Mouse (Mus musculus) frontal cortex, postnatal 14 days (tissue): Measurements from ENCODE around the gene Pvalb.

ENCODE experiments used
- DNase-seq, 2 experiments: peaks; one replicate each; pipeline ENCODE4 v3.0.0; 2022; ENCODE audit warnings: low spot score in 2 of 2

Gene Pvalb

DNA sequence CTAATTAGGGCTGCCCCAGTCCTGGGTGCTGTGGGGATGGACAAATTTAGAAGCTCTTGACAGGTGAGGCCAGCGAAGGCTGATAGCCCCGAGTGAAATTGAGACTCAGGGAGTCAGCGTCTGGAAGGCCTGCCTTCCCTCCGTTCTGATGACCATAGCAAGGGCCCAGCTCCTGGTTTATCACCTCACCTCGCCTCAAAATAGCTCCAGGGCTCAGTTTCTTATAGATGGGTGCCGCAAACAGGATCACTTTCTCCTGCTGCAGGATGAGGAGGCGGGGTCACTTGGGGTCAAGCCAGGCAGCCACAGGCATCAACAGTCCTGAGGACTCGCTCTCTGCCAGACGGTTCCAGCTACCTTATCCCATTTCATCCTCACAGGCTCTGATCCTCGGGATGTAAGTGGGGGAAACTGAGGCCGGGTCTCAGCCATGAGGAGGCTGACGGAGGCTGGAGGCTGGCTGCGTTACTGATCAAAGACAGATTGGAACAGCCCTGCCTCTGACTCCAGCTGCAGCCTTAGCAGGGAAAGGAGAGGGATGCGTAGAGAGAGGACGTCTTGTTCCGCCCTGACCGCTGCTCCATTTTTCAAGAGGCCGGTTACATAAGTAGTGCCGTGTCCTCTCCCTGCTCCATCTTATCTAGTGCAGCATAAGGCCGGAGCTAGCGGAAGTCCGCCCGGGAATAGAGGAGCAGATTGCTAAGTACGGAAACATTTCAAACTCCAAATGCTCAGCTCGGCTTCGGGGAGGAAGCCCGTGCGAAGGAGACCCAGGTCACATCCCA lies 10.9 kb downstream of the Pvalb start:
- no peak for DNase-seq

DNA sequence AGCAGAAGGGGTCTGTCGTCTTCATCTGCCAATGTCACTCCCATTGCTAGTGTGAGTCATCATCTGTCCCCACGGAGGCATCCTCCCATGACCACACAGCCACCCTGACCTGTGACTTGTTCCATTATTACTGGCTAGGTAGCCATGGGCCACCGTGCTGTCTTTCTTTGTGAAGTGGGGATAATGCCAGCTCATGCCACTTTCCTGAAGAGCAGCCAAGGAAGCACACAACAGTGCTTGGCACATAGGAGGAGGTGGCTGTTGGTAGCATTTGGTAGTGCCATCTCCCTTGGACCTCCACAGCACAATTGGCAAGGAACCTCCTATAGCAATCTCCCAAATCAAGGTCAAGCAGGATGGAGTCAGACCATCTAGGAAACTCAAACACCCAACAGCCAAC lies 11.9 kb downstream of the Pvalb start:
- DNase-seq, result no peak

DNA sequence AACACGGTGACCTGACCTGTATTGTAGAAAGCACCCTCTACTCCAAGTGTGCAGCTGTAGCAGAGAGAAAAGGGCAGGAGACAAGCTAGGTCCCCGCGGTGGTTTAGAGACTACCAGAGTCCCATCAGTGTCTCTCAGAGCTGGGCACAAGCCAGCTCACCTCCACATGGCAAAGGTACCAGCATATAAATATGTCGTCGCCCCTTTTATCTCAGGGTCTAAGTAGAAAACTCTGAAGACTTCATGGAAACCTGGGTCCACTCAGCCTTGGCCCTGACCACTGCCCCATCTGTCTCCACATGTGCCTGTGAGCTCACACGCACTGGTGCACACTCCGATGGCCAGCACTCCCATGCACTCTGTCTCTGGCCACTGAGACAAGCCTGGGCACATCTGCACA lies 16.6 kb downstream of the Pvalb start:
- no peak for DNase-seq

DNA sequence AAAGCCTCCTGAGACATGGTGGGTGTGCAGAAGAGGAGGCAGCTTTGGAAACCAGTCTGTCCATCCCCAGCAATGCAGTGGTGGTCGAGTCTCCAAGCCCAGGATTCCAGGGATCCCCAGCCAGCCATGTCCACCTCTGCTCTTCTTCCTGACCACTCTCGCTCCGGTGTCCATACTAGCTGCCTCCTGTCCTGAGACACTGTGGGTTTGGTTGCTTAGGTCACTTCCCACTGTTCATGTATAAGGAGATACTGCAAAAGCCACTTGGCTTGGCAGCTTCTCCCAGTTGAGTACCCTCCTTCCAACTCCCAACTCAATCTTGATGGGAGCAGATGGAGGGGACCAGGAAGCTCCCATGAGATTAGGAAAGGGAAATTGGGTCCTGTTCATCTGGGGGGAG lies 17.7 kb downstream of the Pvalb start:
- DNase-seq, result no peak

DNA sequence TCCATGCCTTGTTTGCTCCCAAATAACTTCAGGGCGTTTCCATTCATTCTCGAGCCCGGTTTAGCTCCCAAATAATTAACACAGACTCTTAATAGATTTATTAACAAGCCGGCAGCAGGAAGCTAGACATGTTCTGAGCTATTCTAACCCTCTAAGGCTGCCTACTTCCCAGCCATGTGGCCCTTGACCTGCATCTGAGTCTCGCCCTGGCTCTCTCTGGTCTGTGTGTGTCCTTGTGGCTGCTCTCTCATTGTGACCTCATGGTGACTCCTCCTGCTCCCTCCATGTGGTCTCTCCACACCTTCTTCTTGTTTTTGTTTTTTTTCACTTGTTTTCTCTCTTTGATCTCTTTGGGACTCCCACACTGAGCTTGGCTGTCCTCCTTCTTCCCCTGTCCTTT lies 19.3 kb downstream of the Pvalb start:
- DNase-seq, result no peak

DNA sequence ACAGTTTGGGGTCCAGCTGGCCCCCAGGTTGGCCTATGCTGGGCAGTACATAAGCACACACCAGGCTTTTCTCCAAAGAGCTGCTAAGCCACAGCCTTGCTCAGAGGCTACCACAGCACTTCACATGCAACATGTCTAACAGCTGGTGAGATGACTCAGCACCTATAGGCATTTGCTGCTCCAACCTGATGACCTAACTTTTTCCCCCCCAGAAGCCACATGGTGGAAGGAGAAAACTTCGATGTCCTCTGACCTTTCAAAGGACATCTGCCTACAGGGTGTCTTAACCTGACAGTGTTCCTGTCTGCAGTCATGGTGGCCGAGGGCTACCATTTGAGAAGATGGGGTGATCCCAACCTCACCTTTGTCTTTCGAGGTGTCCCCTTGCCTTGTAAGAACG lies 20.6 kb downstream of the Pvalb start:
- no peak for DNase-seq

DNA sequence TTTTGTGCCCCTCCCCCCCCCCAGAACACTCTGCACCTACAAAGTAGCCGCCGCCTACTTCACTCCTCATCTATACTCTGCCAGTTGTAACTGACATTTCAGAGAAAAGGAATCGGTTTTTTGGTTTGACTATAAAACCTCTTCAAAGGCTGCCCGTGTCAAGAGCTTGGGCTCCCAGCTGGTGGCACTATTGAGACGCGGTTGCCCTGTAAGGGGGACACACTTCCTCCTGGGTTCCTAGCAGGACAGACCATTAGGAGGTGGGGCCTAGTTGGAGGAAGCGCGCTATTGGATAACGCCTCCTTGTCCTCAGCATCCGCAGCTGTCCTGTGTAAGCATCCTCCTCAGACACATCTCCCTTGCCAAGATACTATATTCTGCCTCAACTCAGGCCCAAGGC lies 21.3 kb downstream of the Pvalb start:
- DNase-seq, result no peak

DNA sequence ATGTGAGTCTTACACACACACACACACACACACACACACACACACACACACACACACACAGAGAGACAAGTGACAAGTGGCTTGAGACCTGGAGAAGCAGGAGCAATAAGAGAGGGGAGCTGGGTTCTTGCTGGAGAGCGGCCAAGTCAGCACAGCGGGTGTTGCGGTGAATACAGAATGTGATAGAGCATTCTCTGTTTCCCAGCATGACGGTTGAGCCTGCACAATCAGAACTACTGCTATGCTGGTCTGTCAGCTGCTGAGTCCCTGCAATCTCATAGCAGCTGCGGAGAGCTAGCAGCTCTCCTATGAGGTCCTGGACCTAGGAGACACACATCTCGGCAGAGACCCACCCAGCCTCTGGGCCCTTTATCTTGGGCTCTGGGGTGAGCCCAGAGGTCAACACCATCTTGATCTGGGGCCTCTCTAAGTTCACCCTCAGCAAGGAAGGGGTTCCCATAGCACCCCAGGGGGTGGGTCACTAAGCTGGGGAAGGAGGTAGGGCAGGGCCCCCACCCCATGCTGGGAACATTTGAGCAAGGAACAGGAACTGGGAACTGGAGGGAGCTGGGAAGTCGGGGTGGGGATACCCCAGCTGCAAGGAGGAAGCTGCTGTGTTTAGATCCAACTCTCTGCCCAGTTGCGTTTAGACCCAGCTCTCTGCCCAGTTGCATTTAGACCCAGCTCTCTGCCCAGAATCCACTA lies 24.3 kb downstream of the Pvalb start:
- peak; percentile 61 to 66 for DNase-seq

DNA sequence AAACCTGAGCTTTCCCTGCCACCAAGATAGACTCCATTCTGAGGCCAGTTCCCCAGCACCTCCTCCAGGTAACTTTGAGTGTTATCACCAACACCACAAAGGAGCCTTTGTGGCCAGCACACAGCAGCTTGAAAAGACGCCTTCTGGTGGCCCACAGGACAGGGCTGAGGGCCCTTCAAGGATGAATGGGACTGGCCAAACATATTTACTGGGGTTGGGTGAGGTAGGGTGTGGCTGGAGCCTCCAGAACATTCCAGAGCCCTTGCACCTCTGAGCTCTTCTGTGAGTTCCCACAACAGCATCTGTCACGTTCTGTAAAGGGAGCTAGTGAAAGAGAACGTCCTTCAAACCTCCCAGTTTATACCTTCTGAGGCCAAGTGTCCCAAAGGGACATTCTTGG lies 26.4 kb downstream of the Pvalb start:
- DNase-seq, result no peak

DNA sequence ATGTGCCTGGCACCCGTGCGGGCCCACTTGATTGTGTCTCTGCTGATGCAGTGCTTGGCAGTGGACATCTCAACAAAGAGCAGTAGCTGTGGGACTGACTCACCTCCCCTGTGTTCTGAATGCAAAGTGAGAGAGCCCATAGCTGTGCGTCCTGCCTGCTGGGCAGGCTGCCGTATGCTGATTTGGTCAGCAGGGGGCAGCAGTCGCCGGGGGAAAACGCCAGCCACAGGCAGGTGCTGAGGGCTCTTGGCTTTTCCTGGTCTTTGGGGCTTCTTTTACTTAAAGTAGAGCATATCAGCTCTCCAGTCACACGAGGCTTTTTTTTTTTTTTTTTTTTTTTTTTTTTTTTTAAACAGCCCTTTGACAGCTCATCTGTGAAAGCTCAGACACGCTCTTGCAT lies 27.8 kb downstream of the Pvalb start:
- peak; percentile 68 to 81 for DNase-seq

DNA sequence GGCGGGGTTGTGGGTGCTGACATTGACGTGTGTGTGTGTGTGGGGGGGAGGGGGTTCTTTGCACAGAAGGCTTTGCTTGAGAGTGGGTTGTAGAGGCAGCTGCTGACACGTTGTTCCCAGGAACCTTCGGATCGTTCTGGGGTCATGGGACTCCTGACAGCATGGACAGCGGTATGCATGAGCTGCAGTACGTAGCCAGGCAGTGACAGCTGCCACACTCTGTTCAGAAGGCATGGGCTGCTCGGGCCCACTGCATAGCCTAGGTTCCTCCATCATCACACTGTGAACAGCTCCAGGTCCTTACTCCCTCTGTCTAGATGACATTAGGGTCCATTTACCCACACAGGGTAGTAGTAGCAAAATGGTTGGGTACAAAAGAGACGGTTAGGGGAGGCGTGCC lies 28.9 kb downstream of the Pvalb start:
- no peak for DNase-seq

DNA sequence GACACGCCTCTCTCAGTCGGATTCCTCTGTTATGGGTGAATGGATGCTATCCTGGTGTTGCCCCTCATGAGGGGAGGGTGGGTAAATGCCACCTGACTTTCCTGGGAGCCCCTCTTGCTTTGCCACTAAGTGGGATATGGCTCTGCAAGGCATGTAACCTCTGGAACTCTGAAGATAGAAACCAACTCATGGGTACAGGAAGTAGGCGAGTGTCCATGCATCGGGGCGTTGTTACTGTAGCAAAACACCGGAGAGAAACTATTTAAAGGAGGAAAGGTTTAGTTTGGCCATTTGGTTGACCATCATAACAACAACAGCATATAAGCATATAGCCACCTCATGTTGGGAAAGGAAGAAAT lies 31.3 kb downstream of the Pvalb start:
- no peak for DNase-seq

DNA sequence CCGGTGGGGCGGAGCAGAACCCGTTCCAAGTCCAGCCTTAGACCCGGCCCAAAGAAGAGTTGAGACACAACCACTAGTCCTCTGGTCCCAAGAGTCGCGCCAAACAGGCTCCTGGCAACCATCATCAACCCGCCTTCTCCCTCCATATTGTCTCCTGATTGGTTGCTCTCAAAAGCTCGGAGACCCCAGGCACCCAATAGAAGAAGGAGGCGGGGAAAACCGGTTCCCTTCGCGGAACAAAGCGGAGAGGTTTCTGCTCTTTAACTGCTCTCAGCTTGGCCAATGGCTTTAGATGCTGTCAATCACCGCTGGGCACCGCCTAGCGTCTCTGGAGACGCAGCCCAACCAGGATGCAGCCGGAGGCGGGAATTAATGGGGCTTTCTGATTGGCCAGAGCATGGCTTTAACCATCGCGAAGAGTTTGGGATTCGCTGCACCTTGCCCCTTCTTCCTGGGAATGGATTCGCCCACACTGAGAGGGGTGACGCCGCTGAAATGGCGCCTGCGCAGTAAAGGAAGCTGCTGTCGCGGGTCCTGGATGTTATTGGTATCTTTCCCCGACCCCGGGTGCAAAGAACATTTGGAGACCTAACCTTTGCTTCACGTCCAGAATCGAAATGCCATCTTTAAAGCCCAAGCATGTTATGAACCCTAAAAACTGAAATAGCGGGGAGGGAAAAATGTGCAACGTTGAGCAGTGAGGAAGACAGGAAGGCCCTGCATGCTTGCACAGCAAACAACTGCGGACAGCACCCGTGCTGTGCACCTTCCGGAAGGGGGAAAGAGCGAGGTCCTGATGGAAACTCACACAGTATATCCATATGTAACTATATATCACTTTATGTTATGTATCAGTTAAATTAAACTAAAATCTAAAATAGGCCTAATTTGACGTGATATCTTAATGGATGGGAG lies 32.0 kb downstream of the Pvalb start, which contains the start of gene Ift27:
TSS of gene Ift27 (minus strand) at position 136 of the 915 bp plus-strand sequence.
- peak; percentile 97 to 99 for DNase-seq

DNA sequence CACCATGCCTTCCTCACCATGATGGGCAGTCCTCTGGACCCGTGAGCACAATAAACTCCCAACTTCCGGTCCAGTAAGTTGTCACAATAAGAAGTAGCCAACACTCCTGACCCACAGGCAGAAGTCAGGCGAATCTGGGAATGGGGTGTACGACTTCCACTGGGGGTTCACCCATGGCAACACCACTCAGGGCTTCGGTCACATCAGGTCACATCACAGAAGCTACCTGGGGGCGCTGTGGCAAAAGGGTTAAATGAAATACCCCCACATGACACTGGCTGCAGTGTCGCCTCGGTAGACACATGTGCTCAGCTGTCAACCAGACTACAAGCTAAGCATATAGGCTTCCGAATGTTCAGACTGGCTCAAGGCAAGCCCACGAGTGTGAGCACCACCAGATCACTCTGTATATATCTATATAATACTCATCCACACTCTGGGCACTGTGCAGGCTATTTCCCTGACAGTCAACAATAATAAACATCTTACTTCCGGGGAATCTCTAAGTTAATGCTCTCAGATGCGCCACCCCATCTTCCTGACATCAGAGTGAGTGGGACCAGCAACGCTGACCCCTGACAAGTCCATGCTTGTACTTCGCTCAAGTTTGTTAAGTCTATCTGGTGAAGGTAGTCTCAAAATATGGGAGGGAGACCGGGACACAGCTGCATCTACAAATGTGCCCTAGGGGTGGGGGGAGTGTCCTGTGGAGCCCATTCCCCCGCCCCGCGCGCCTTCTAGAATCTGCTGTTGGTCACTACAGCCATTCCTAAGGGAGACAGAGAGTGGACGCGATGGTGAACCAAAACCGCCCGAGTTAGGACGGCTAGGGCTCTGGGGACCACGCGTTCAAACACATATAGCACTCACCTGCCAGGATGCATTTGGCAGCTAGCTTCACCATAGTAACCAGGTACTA lies 33.0 kb downstream of the Pvalb start:
- no peak for DNase-seq

DNA sequence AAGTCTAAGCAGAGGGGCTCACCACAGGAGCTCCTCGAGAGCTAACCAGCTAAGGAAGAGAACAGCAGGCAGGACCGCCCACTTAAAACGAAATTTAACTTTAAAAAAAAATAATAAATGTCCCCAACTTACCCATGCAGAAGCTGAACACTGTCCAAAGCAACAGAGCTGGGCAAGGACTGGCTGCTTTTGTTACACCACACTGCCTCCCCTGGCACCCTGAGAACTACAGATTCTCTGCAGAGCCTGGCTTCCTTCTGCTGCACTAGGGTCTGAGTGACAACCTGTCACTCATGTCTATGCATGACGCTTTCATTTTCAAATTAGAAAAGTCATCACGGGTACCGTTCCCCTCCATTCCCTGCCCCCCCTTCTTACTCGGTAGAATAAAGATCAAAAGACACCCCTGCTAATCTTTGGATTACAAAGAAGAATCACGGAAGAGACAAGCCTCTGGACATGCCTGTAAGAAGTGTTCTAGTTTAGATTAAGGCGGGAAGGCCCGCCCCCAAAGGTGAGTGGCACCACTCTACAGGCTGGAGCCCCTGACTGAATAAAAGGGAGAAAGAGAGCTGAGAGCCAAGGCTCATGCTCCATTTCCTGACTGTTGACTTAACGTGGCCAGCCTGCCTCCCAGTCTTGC lies 33.8 kb downstream of the Pvalb start:
- peak; percentile 43 to 44 for DNase-seq

DNA sequence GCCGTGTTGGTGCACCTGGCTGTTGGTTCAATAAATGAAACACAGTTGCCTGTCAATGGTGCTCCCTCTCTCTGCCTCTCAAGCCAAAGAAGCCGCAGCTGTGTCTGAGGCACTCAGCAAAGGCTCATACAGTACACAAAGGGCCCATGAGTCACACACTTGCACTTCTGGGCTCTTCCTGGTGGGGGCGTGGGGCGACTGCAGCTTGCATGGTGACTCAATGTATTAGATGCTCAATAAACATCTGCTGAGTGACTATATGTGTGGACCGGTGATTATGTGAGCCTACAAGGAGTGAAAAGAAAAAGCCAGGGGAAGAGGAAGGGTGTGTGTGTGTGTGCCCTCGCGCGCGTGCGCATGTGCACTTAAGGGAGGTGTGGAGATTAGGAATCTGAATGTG lies 34.5 kb downstream of the Pvalb start:
- peak in 1 of 2 experiments; percentile 49 for DNase-seq

DNA sequence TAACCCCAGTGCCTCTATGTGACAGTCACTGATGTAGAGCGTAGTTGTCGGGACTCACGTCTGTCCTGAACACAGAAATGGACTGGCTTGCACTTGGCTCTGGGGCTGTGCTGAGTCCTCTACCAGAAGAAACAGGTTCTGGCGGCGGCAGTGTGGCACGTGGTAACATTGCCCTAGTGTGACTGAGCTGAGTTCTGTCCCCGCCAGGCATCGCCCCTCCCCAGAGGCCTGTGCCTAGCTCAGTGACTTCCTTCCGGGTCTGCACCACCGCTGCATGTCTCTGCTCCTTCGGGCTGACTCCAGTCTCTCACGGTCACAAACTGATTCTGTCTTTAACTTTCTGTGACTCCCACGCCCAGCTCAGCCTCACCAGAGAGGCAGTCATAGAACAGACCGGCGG lies 35.5 kb downstream of the Pvalb start:
- no peak for DNase-seq

DNA sequence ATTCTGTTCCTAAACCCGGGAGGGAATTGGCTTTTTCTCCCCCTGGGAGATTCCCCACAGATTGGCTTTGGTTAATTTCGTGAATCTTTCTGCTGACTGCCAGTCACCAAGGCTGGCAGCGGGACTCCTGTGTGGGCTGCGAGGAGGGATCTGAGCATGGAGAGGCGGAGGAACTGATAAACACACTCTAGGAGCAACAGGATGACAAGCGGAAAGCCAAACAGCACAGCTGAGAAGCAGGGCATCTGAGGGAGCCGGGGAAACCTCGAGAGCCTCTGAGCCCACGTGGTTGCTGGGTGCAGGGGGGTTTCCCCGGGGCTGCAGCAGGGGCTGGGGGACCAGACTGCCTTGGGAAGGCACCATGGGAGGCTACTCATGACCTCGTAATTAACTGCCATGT lies 36.6 kb downstream of the Pvalb start:
- DNase-seq, result no peak

DNA sequence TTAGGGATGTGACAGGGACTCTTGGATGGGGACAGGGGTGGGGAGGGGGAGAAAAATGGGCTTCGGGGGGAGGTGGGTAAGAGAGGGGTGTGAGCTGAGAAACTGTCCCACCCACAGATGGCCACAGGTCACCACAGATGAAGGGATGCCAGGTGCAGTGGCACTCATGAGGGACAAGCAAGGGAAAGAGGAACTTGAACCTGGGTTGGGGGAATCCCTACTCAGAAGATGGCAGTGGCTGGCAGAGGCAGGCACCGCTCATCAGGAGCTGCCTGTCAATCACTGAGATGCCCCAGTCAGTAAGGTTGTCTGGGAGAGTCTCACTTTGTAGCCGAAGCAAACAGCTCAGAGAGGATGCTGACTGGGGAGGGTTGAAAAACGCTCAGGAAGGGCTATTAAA lies 40.9 kb downstream of the Pvalb start:
- no peak for DNase-seq

DNA sequence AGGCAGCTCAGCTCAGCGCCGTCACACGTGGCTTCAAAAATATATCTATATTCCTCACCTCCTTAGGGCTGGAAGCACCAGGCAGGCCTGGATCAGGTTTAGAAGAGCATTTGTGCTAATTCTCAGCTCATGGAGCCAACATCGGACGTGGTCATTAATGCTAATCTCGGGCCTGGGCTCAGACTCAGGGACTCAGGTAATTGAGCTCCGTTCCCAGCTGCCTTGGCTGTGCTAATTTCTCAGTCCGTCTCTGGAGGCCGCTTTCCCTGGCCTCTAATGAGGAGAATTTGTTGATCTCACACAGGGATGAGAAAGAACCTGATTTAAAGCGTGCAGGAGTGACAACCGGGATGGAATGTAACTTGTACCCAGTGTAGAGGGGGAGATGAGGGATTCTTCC lies 41.7 kb downstream of the Pvalb start:
- DNase-seq, result no peak

DNA sequence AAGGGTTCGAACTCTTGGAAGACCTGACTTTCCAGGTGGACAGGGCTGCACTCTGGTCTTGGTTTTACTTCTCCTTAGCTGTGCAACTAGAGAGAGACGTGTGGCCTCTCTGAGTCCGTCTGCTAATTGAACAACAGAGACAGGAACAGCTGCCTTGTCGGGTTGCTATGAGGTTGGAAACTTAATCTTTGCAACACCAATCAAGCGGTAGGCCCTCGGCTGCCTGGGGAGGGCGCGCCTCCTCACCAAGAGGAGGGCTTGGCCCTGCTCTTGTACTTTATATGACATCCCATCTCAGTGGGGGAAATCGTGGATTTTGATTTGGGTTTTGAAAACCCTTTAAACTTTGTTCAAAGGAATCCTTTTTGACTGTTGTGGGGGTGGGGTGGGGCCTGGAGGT lies 44.3 kb downstream of the Pvalb start:
- DNase-seq, result no peak
